Mouse (Mus musculus) gastrocnemius, adult 2 months (tissue): ENCODE results near the gene Mfsd6. TPM values are rescaled to one million over a fixed set of nuclear protein-coding genes. Genes with fewer than 3 reads are reported as not detected.
"Not testable (repeated sequence)": the region's sequence is repeated elsewhere in the genome, so short reads cannot be mapped to it uniquely, and the experiment has no call there.

Experiments
- DNase-seq: peaks from one replicate; pipeline ENCODE4 v3.0.0; 2022
- H3K27ac ChIP-seq: fragments of 200-600 bp; 2 replicates; pipeline ENCODE4 v1.8.1; 2022; ENCODE audit warnings: mild to moderate bottlenecking
- H3K4me3 ChIP-seq: fragments of 200-600 bp; 2 replicates; pipeline ENCODE4 v1.8.1; 2022; ENCODE audit warnings: mild to moderate bottlenecking, moderate library complexity
- CTCF ChIP-seq: fragments of 200-600 bp; IDR thresholded peaks from 2 replicates; pipeline ENCODE4 v1.8.1; 2022; ENCODE audit warnings: antibody characterized with exemption, mild to moderate bottlenecking, moderate library complexity
- intact Hi-C: fragments of 180-260 bp; cut with DNase I; formaldehyde crosslinking; loops from one replicate; pipeline ENCODE4 v1.15.1; 2025
- total RNA-seq, 2 experiments: library from RNA; stranded (reverse); gene quantifications; 2 replicates each; pipeline ENCODE4 v1.2.3; 2021

Mfsd6 gene
- total RNA-seq, 2 experiments from 2014 or later, result 5.9 to 7.3 TPM

DNA sequence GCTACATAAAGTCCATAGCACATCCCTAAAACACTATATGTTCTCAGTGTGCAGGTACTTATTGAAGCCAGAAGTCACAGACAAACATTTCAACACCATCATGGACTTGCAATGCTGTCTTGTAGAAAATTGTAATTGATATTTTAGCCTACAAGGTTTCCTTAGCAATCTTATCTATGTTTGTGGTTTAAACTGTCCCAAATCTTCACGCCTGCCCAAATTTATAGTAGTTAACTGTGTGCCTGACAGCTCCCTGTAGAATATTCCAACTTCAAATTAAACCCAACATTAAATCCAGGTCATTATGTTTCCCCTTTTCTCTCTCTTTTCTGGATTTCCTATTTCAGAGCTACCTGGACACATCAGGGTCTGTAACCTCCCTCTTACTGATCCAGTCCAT is 25.3 kb downstream of the Mfsd6 start:
- Histone ChIP-seq H3K4me3 (no peak overlapping the region), H3K27ac (no peak overlapping the region)
- intact Hi-C loops, result no loop called here
- DNase-seq, result no peak
- TF ChIP-seq CTCF, result no peak

DNA sequence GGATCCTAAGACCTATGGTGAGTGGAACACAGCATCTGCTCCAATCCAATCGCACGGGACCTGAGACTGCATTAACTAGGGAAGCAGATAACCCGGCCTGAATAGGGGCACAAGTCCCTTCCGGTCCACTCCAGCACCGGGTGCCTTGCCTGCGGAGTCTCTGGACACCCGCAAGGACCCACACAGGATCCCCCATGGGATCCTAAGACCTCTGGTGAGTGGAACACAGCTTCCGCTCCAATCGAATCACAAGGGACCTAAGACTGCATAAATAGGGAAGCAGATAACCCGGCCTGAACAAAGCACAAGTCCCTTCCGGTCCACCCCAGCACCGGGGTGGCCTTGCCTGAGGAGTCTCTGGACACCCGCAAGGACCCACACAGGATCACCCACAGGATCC is 32.8 kb downstream of the Mfsd6 start:
- H3K27ac ChIP-seq, DNase-seq, intact Hi-C loops, H3K4me3 ChIP-seq: not testable (repeated sequence)

- intact Hi-C loops, result no loop called here
- Histone ChIP-seq H3K27ac (no peak overlapping the region), H3K4me3 (no peak overlapping the region)
- no peak for TF ChIP-seq CTCF
- DNase-seq, result no peak
Observed at GRCm38 (mm10) chr1:52687636-52688035, 39.6 kb downstream of the Mfsd6 start.

DNA sequence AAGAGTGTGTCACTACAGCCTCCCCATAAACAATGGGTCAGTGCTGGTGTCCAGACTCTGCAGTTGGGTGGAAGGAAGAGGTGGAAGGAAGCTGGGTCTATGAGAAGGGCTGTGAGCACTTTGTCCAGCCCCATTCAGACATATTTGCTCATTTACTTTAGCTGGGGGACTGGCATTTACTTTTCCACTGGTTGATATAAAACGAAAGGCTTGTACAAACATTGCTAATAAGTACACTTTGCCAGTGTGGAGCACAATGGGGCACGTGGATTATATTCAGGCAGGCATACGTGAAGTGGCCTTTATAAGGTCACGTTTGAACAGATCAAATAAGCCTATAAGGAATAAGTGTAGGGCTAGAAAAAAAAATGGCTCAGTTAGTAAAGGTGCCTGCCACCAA is 43.7 kb downstream of the Mfsd6 start:
- Histone ChIP-seq H3K27ac (no peak overlapping the region), H3K4me3 (no peak overlapping the region)
- no peak for DNase-seq
- no peak for TF ChIP-seq CTCF
- intact Hi-C loops, result no loop called here

- TF ChIP-seq CTCF, result no peak
- intact Hi-C loops, result no loop called here
- Histone ChIP-seq H3K4me3 (no peak overlapping the region), H3K27ac (peak overlapping the region; percentile 70)
- DNase-seq, result peak; percentile 32
Observed at GRCm38 (mm10) chr1:52676621-52677020, 50.6 kb downstream of the Mfsd6 start.

- peak; percentile 28 for DNase-seq
- Histone ChIP-seq H3K4me3 (no peak overlapping the region), H3K27ac (peak overlapping the region; percentile 70)
- TF ChIP-seq CTCF, result no peak
- intact Hi-C loops, result no loop called here
Observed at GRCm38 (mm10) chr1:52675561-52676551, 51.4 kb downstream of the Mfsd6 start.

GRCm38 (mm10) chr1:52669931-52670330 is 57.3 kb downstream of the Mfsd6 start:
- TF ChIP-seq CTCF, result no peak
- intact Hi-C loops, result no loop called here

DNA sequence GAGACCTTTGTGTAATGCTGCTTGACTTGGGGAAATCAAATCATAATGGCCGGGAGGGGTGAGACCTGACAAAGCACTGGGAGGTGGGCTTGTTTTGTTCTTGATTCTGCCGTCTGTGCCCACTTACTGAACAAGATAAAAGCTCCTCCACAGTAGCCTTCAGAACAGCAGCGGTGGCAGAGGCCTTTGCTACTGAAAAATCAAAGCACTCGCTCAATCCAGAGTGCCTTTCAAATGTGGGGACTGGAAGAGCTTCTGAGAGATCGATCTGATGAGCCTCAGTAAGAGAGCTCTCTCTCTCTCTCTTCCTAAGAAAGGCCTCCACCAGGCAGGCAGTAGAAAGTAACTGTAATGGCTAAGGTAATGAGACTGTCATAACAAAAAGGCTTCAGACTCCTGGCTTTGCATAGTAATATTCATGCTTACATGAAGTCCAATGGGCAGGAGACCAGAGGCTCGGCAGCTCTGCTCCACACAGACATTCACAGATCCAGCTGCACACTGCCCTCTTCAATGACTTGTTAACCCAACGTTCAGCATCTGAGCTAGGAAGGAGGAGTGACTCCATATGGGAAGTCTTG is 58.4 kb downstream of the Mfsd6 start:
- no peak overlapping the region for H3K27ac ChIP-seq
- TF ChIP-seq CTCF, result no peak
- DNase-seq, result no peak
- intact Hi-C loops, result no loop called here
- no peak overlapping the region for H3K4me3 ChIP-seq

More at GRCm38 (mm10) chr1:52669931-52670330, 57.3 kb downstream of the Mfsd6 start:
- H3K27ac ChIP-seq, result no peak overlapping the region
- no peak for DNase-seq
- no peak overlapping the region for H3K4me3 ChIP-seq

DNA sequence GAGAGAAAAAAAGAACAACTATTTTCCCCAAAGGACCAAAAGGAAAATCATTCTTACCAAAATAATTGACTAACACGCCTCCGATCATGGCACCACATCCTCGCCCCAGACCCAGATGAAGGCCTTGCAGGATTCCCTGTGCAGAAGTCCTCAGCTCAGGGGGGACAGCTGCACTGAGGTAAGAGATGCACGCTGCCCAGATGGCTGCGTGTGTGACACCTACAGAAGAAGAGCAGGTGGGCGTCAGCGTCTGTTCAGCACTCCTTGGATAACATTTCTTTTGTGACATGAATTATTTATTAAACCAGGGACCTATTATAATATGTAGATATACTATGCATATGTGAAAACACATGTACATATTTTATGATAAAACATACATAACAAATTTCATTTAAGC is 64.0 kb downstream of the Mfsd6 start:
- no peak for TF ChIP-seq CTCF
- no peak overlapping the region for H3K4me3 ChIP-seq
- intact Hi-C loops, result no loop called here
- H3K27ac ChIP-seq, result no peak overlapping the region
- no peak for DNase-seq

DNA sequence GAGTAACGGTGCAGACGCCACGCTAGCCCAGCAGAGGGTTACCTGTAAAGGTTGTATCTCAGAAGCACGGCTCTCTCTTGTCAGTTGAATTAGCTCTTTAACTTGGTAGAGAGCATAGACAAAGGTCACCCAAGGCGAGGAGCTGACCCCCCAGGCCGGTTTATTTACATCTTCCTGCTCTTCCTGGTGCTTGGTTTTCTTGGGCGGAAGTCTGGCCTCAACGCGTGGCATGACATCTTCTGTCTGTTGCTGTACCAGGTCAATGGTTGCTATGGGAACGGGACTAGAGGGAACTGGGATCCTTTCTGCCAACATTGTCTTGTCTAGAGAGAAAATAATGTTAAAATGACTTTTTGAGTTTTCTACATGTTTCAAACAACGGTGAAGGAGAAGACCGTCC is 66.5 kb downstream of the Mfsd6 start:
- no peak overlapping the region for H3K27ac ChIP-seq
- no peak for DNase-seq
- intact Hi-C loops, result no loop called here
- no peak for TF ChIP-seq CTCF
- H3K4me3 ChIP-seq, result no peak overlapping the region

GRCm38 (mm10) chr1:52660278-52660677 is 67.0 kb downstream of the Mfsd6 start:
- no peak overlapping the region for H3K27ac ChIP-seq
- no peak overlapping the region for H3K4me3 ChIP-seq
- TF ChIP-seq CTCF, result no peak
- no peak for DNase-seq
- intact Hi-C loops, result no loop called here

- DNase-seq, result no peak
- Histone ChIP-seq H3K27ac (no peak overlapping the region), H3K4me3 (no peak overlapping the region)
- intact Hi-C loops, result no loop called here
- TF ChIP-seq CTCF, result no peak
Observed at GRCm38 (mm10) chr1:52658160-52658559, 69.1 kb downstream of the Mfsd6 start.

DNA sequence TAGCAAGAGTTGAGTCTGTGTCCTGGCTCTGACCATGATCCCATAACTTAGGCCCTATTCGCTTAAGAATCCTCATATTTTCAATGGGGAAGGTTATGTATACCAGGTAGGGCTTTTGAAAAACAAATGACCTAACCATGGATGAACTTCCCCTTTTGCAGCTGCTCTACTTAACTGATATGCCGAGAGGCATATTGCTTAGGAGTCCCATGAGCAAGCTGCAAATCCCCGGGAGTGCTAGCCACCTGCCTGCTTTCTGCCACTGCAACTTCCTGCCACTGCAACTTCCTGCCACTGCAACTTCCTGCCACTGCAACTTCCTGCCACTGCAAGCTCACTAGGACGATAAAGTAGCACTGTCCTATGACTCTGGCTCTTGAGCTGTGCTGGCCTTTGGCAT is 72.1 kb downstream of the Mfsd6 start:
- intact Hi-C loops, result no loop called here
- H3K27ac ChIP-seq, result no peak overlapping the region
- DNase-seq, result no peak
- no peak for TF ChIP-seq CTCF
- no peak overlapping the region for H3K4me3 ChIP-seq

DNA sequence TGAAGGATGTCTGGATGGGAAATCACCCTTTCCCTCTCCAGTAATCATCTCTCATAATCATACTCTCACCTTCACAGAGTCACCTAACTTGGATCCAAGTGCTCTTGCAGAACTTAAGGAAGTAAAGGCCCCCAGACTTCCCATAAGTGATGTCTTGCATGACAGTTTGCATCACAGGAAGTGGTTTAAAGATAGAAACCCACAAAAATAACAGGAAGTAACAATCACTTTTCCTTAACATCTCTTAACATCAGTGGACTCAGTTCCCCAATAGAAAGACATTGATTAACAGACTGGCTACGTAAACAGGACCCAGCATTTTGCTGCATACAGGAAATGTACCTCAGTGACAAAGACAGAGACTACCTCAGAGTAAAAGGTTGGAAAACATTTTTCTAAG is 73.9 kb downstream of the Mfsd6 start:
- Histone ChIP-seq H3K4me3 (no peak overlapping the region), H3K27ac (no peak overlapping the region)
- intact Hi-C loops, result no loop called here
- TF ChIP-seq CTCF, result no peak
- DNase-seq, result no peak
